Mouse (Mus musculus): ENCODE results near the gene Pfn1. TPM values are rescaled to one million over a fixed set of nuclear protein-coding genes. Genes with fewer than 3 reads are reported as not detected.

Pfn1 gene
- 1,669 and 1,769 TPM in 2 replicates for polyA plus RNA-seq (2015; fragmentation: Nextera tagmentation; extraction: Ambion mirVana)

- Histone ChIP-seq H3K27me3 (no peaks in the 10 kb centered on the region), H3K4me3 (replicated peaks) (peak within 1 kb of the TSS; percentile 100), H3K4me2 (replicated peaks) (peak within 1 kb of the TSS; percentile 91), H3K4me1 (peaks cover 65% of the 10 kb centered on the region), H3K9ac (peak within 1 kb of the TSS; percentile 99), H3K36me3 (peaks cover 31% of the 10 kb centered on the region), H3K9me3 (replicated peaks) (no peaks in the 10 kb centered on the region), H3K27ac (replicated peaks) (peak within 1 kb of the TSS; percentile 99)
- ATAC-seq (ENCODE audit: insufficient number of reproducible peaks, low FRiP score, low TSS enrichment, low read depth) = peak; percentile 52; the same call in 1 of the 2 replicates
- WGBS = under 1% methylated on average over 61 of the region's 61 CpGs
These were observed at the start of gene Pfn1 for GRCm38 (mm10) chr11:70654198-70654922. Gene Pfn1 (minus strand): TSS chr11:70654644.

GRCm38 (mm10) chr11:70702781-70703180, 48.3 kb upstream of the Pfn1 start:
- 40% methylated on average over 5 of the region's 6 CpGs for WGBS
- Histone ChIP-seq H3K4me1 (peaks cover 27% of the 10 kb centered on the region), H3K27me3 (no peaks in the 10 kb centered on the region), H3K27ac (replicated peaks) (no peak overlapping the region), H3K4me3 (replicated peaks) (no peak overlapping the region), H3K9ac (no peak overlapping the region), H3K36me3 (peaks cover 48% of the 10 kb centered on the region), H3K4me2 (replicated peaks) (peak overlapping the region; percentile 81), H3K9me3 (replicated peaks) (no peaks in the 10 kb centered on the region)
- no peak for ATAC-seq (ENCODE audit: insufficient number of reproducible peaks, low FRiP score, low TSS enrichment, low read depth)

GRCm38 (mm10) chr11:70701984-70702733, 47.7 kb upstream of the Pfn1 start:
- no peaks in the 10 kb centered on the region for H3K9me3 ChIP-seq (replicated peaks)
- H3K4me2 ChIP-seq (replicated peaks) = peak overlapping the region; percentile 81
- no peak for ATAC-seq (ENCODE audit: insufficient number of reproducible peaks, low FRiP score, low TSS enrichment, low read depth)
- peak overlapping the region; percentile 97 for H3K4me3 ChIP-seq (replicated peaks)
- peaks cover 27% of the 10 kb centered on the region for H3K4me1 ChIP-seq
- no peak overlapping the region for H3K27ac ChIP-seq (replicated peaks)
- WGBS = 77% methylated on average over 6 of the region's 6 CpGs
- peak overlapping the region; percentile 98; the same call in 1 of the 2 replicates for H3K9ac ChIP-seq
- H3K36me3 ChIP-seq = peaks cover 42% of the 10 kb centered on the region
- no peaks in the 10 kb centered on the region for H3K27me3 ChIP-seq

GRCm38 (mm10) chr11:70701221-70701955, 46.9 kb upstream of the Pfn1 start:
- ATAC-seq (ENCODE audit: insufficient number of reproducible peaks, low FRiP score, low TSS enrichment, low read depth) = no peak
- Histone ChIP-seq H3K4me3 (replicated peaks) (peak overlapping the region; percentile 97), H3K4me1 (peaks cover 27% of the 10 kb centered on the region), H3K9ac (peak overlapping the region; percentile 98), H3K9me3 (replicated peaks) (no peaks in the 10 kb centered on the region), H3K4me2 (replicated peaks) (peak overlapping the region; percentile 81), H3K36me3 (peaks cover 34% of the 10 kb centered on the region), H3K27me3 (no peaks in the 10 kb centered on the region), H3K27ac (replicated peaks) (peak overlapping the region; percentile 98)
- 16% methylated on average over 10 of the region's 10 CpGs for WGBS

- H3K4me2 ChIP-seq (replicated peaks) = peak overlapping the region; percentile 81
- WGBS = 0% methylated on average over 34 of the region's 34 CpGs
- peak overlapping the region; percentile 98 for H3K9ac ChIP-seq
These were observed 46.2 kb upstream of the Pfn1 start for GRCm38 (mm10) chr11:70700613-70701012.

GRCm38 (mm10) chr11:70699722-70700556, 45.5 kb upstream of the Pfn1 start, which contains the start of the genes Inca1 and Kif1c:
Gene Inca1 (minus strand): TSS chr11:70700155.
Gene Kif1c (plus strand): TSS chr11:70700548.
- 1% methylated on average over 68 of the region's 69 CpGs for WGBS
- peaks cover 27% of the 10 kb centered on the region for H3K4me1 ChIP-seq
- peak within 1 kb of the TSS; percentile 98 for H3K27ac ChIP-seq (replicated peaks)
- H3K4me2 ChIP-seq (replicated peaks) = peak within 1 kb of the TSS; percentile 81
- H3K9ac ChIP-seq = peak within 1 kb of the TSS; percentile 98
- peaks cover 20% of the 10 kb centered on the region for H3K36me3 ChIP-seq
- no peaks in the 10 kb centered on the region for H3K27me3 ChIP-seq
- peak; percentile 94 for ATAC-seq (ENCODE audit: insufficient number of reproducible peaks, low FRiP score, low TSS enrichment, low read depth)
- peak within 1 kb of the TSS; percentile 97 for H3K4me3 ChIP-seq (replicated peaks)
- H3K9me3 ChIP-seq (replicated peaks) = no peaks in the 10 kb centered on the region

More at GRCm38 (mm10) chr11:70700613-70701012, 46.2 kb upstream of the Pfn1 start:
- ATAC-seq (ENCODE audit: insufficient number of reproducible peaks, low FRiP score, low TSS enrichment, low read depth) = peak; percentile 40
- Histone ChIP-seq H3K4me1 (peaks cover 27% of the 10 kb centered on the region), H3K27me3 (no peaks in the 10 kb centered on the region), H3K4me3 (replicated peaks) (peak overlapping the region; percentile 97), H3K36me3 (peaks cover 27% of the 10 kb centered on the region), H3K9me3 (replicated peaks) (no peaks in the 10 kb centered on the region), H3K27ac (replicated peaks) (peak overlapping the region; percentile 98)

GRCm38 (mm10) chr11:70699051-70699450, 44.6 kb upstream of the Pfn1 start:
- ATAC-seq (ENCODE audit: insufficient number of reproducible peaks, low FRiP score, low TSS enrichment, low read depth) = no peak
- Histone ChIP-seq H3K9ac (no peak overlapping the region), H3K27me3 (no peaks in the 10 kb centered on the region), H3K27ac (replicated peaks) (no peak overlapping the region), H3K36me3 (peaks cover 11% of the 10 kb centered on the region), H3K4me2 (replicated peaks) (no peak overlapping the region), H3K9me3 (replicated peaks) (no peaks in the 10 kb centered on the region), H3K4me3 (replicated peaks) (no peak overlapping the region), H3K4me1 (peaks cover 27% of the 10 kb centered on the region)
- WGBS = 68% methylated on average over 2 of the region's 2 CpGs

- WGBS = 62% methylated on average over 3 of the region's 3 CpGs
- Histone ChIP-seq H3K4me1 (peaks cover 16% of the 10 kb centered on the region), H3K4me3 (replicated peaks) (no peak overlapping the region), H3K36me3 (no peaks in the 10 kb centered on the region), H3K27me3 (no peaks in the 10 kb centered on the region), H3K4me2 (replicated peaks) (no peak overlapping the region), H3K9me3 (replicated peaks) (no peaks in the 10 kb centered on the region), H3K27ac (replicated peaks) (no peak overlapping the region), H3K9ac (no peak overlapping the region)
- no peak for ATAC-seq (ENCODE audit: insufficient number of reproducible peaks, low FRiP score, low TSS enrichment, low read depth)
These were observed 42.9 kb upstream of the Pfn1 start for GRCm38 (mm10) chr11:70697376-70697775.

GRCm38 (mm10) chr11:70693504-70693903, 39.1 kb upstream of the Pfn1 start:
- no peak overlapping the region for H3K27ac ChIP-seq (replicated peaks)
- no peak overlapping the region for H3K4me3 ChIP-seq (replicated peaks)
- H3K9me3 ChIP-seq (replicated peaks) = no peaks in the 10 kb centered on the region
- H3K4me1 ChIP-seq = peaks cover 8% of the 10 kb centered on the region
- WGBS = 62% methylated on average over 3 of the region's 3 CpGs
- H3K27me3 ChIP-seq = no peaks in the 10 kb centered on the region
- H3K36me3 ChIP-seq = no peaks in the 10 kb centered on the region
- no peak for ATAC-seq (ENCODE audit: insufficient number of reproducible peaks, low FRiP score, low TSS enrichment, low read depth)
- no peak overlapping the region for H3K9ac ChIP-seq
- no peak overlapping the region for H3K4me2 ChIP-seq (replicated peaks)

- 45% methylated on average over 4 of the region's 4 CpGs for WGBS
- no peak for ATAC-seq (ENCODE audit: insufficient number of reproducible peaks, low FRiP score, low TSS enrichment, low read depth)
These were observed 35.1 kb upstream of the Pfn1 start for GRCm38 (mm10) chr11:70689578-70689977.

More at GRCm38 (mm10) chr11:70689578-70689977, 35.1 kb upstream of the Pfn1 start:
- Histone ChIP-seq H3K9ac (no peak overlapping the region), H3K27ac (replicated peaks) (no peak overlapping the region), H3K27me3 (no peaks in the 10 kb centered on the region), H3K9me3 (replicated peaks) (no peaks in the 10 kb centered on the region), H3K36me3 (peaks cover 11% of the 10 kb centered on the region), H3K4me1 (peaks cover 26% of the 10 kb centered on the region), H3K4me3 (replicated peaks) (no peak overlapping the region), H3K4me2 (replicated peaks) (no peak overlapping the region)
